Mouse (Mus musculus): ENCODE data around the gene Kcnj16.

The Kcnj16 gene

DNA sequence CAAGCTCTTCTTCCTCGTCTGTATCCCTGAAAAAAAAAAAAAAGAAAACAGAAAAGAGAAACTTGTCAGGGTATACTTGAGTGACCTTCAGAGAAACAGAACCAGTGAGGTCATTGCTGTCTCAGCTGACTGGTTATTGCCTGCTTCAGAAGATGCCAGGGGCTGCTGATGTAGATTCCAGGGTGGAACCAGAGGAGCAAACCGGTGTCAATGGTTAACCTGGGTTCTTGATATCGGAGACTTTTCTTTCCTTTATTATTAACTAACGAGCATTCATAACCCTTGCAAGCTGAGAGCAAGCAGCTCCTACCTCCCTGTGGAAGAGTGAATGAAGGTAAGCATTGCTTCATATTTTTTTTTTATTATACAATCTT is at the start of gene Kcnj16:
TSS of gene Kcnj16 (plus strand) at position 272 of the 374 bp plus-strand sequence.
- DNase-seq, result no peak

GRCm38 (mm10) chr11:110918808-110919465 is 48.9 kb upstream of the Kcnj16 start:
- DNase-seq, result no peak

DNA sequence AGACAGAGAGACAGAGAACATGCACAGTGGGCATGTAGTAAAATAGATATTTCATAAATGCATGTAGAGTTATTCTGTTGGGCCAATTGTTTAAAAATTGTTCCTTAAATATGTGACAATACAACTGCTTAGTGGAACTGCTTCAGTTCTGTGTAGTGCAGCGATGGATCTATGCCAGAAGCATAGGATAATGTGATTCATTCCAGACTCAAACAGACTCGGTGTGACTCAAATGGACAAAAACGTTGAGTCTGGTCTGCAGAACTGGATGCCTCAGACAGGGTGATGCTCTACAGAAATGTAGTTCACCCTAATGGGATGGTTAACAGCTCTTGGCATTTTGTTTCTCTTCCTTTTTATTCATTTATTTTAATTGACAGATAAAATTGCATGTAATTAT is 32.1 kb upstream of the Kcnj16 start:
- DNase-seq, result no peak

GRCm38 (mm10) chr11:110942280-110942679 is 25.6 kb upstream of the Kcnj16 start:
- DNase-seq, result no peak

GRCm38 (mm10) chr11:110942695-110943135 is 25.1 kb upstream of the Kcnj16 start:
- peak; percentile 18 to 22 for DNase-seq

- DNase-seq, result no peak
Observed at GRCm38 (mm10) chr11:110956665-110957064, 11.2 kb upstream of the Kcnj16 start.

- DNase-seq, result no peak
Observed at GRCm38 (mm10) chr11:110961592-110962021, 6.2 kb upstream of the Kcnj16 start.

DNA sequence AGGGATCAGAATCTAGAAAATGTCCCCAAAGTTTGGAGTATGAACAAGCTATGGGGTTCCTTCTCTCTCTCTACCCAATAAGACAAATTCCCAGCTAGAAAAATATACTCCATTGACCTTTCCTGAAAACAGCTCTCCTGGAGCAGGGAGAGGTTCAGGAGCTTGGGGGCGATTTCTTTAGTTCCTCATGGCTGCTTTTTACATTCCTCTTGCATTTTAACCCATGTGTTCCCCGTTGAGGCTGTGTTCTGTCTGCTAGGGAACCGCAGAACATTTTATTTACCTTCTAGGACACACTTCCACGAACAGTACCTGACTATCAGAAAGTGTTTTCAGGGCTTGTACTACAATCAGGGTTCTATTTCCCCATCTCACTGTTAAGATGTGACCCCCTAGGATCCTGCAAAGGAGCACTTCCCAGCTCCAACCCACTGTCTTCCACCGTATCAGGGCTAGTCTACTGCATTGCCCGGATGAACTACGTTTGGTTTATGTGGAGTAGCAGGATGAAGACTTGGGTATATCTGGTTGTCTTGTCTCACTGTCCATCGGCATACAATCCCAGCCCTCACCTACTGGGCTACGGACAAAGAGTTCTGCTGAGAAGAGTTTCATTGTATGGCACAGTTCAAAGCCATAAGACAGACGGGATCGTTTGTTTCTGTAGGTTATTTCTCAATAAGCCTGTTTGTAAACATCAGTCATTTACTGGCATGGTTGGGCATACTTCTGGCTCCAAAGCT is 643 bp upstream of the Kcnj16 start:
- no peak for DNase-seq

GRCm38 (mm10) chr11:110968901-110969300 is 1.1 kb downstream of the Kcnj16 start:
- DNase-seq, result no peak

- no peak for DNase-seq
Observed at GRCm38 (mm10) chr11:110985508-110985907, 17.7 kb downstream of the Kcnj16 start.

DNA sequence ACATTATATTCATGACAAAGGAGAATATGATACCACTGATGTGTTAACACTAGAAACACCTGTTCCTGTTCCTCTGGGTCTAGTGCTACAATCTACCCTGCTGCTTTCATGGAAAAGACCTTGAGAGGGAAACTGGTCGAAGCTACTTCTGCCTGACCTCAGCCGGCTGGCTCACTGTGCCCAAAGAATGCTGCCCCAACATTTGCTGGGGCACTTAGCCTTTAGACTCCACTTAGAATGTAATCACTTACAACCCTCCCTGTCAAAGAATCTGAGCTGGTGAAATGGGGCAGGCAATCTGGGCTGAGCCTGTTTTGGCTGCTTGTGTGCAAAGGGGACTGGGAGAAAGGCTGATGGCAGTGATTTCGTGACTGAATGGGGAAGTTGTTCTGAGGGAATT is 18.1 kb downstream of the Kcnj16 start:
- DNase-seq, result peak in 1 of 2 experiments; percentile 23

DNA sequence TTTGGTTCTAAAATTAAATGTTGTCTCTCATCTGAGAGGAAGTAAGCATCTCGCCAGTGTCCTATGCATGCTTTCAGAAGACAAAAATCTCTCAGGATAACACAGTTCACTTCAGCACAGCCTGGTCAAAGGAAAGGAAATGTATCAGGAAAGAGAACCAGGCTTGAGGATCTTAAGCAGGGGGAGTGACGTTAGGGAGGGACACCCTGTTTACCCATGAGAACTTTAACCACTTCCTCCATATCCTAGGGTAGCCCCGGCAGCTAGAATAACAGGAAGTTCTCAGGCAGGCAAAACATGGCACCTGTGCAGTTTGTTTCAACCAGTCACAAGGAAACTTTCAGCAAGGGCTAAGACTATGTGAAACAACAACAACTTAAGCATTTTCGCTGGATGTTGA is 25.8 kb downstream of the Kcnj16 start:
- peak; percentile 37 to 53 for DNase-seq

DNA sequence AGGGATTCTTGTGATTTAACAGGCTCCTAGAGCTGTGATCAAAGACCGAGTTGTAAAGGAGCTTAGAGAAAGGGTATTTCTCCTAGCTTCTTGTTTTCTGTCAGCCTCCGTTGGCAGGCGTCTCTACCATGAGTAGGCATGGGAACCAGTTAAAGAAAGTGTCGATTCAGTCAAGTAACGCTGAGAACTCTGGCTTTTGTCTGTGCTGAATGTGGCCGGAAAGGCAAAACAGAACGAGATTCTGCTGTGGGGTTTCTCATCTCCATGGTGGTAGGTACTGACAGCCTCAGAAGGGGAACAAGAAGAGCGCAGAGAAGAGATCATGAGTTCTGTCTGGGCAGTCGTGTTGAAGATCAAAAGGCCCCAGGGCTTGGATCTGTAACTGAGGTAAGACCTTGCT is 29.4 kb downstream of the Kcnj16 start:
- DNase-seq, result no peak

GRCm38 (mm10) chr11:111005103-111005502 is 37.3 kb downstream of the Kcnj16 start:
- DNase-seq, result peak in 1 of 2 experiments; percentile 15

- no peak for DNase-seq
Observed at GRCm38 (mm10) chr11:111009471-111009870, 41.6 kb downstream of the Kcnj16 start.

DNA sequence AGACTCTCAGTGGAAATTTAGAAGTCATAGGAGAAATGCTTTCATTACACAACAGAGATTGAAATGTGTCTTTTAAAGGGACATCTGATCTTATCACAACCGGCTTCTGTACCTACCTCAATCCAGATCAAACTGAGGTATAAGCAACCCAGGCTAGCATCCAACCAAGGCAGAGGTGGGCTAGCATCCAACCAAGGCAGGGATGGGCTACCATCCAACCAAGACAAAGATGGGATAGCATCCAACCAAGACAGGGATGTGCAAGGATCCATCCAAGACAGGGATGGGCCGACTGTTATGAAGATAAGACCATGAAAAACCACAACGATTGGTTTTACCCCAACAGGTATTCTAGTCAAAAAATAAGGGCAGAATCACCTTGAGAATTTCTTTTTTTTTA is 48.4 kb downstream of the Kcnj16 start:
- DNase-seq, result no peak

- DNase-seq, result no peak
Observed at GRCm38 (mm10) chr11:111020211-111020610, 52.4 kb downstream of the Kcnj16 start.

- DNase-seq, result no peak
Observed at GRCm38 (mm10) chr11:111022681-111023281, 54.9 kb downstream of the Kcnj16 start.

GRCm38 (mm10) chr11:111042175-111042574 is 74.3 kb downstream of the Kcnj16 start:
- DNase-seq, result peak in 1 of 2 experiments; percentile 34

DNA sequence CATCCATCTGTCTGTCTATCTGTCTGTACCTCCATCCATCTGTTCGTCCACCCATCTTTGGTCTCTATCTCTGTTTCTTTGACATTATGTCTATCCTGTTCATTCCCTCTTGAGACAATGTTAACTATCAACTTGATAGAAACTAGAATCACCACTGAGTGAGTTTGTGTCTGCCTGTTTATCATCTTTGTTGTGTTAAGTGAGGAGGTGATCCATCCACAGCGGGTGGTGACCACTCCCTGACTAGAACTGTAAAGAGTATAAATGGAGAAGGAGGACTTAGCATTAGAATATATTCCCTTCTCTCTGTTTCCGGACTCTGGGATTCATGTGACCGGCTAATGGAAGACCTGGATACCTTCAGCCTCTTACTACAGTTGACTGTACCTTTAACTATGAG is 75.5 kb downstream of the Kcnj16 start:
- DNase-seq, result no peak

GRCm38 (mm10) chr11:111054252-111054651 is 86.4 kb downstream of the Kcnj16 start:
- no peak for DNase-seq

DNA sequence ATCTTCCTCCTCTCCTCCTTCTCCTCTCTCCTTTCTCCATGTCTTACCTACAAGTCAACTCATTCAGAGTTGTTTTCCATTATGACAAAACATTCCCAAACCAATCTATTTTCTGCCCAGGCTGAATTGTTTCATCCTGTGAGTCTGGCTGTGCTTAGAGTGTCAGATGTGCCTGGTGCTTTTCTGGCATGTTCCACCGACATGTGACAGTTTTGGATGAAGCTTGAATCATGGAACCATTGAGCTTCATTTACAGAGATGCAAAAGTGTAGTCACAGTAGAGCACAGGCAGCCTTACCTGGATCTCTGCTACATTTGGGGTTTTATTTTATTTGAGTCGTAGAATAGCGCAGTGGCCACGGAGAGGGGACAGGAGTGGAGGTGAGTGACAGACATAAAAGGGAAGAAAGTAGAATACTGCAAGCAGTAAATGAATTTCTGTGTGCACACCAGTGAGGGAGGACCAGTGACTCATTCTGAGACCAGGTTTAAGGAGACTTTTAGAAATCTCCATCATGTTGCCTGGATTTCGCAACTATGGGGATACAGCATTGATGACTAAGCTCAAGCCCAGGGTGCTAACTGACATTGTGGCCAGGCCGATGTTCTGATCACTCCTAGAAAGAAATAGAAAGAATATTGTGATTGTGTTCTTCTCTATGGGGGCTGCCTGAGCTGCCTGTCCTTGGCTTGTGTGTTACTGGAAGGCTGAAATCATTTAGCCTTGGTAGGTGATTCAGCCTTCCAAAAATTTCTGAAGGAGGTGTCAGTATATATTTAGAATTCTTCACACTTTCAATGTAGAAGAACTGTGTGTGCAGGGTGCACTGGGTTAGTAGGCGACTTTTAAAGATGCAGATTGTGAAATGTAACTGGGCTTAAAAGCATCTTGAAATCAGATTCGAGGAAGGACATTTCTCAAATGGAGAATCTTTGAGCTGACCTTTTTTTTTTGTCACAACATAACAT is 87.3 kb downstream of the Kcnj16 start:
- DNase-seq, result no peak

DNA sequence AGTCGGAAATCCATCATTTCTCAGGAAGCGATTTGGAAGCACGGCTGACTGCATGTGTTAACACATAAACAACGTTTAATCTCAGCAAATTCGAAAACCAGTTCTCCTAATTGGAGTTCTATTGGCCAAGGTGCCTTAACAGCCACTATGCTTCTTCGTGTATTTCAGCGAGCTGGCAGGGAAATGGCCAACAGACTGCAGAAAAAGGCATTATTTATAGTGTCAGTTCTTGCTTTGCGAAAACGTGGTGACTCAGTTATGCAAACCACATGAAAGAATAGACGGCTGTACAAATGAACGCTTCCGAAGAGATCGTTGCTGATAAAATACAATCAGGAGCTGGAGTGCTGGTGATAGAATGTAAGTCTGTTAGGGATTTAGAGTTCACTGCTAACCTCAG is 88.2 kb downstream of the Kcnj16 start:
- no peak for DNase-seq

All from lung, postnatal 4 days (tissue).